13 mouse cellular contexts compared by ENCODE assay signal in genomic region chr7:139136906-139137491, GRCm38 (mm10). TPM values are rescaled to one million over a fixed set of nuclear protein-coding genes. Genes with fewer than 3 reads are reported as not detected.
DNase-seq lines count a peak whose midpoint lies in the region; ATAC-seq and TF ChIP-seq lines count a peak whose summit lies in the region.
"Had no signal": no experiment of that assay in that cellular context is flagged by ENCODE, and none has a peak within 500 bp of the region (broad histone marks: within the 10 kb centered on the region; RNA-seq: fewer than 3 reads in every experiment).

No protein-coding gene starts in this region.

- TF ChIP-seq POLR2A in heart, adult 2 months (IDR thresholded peaks at IDR 0.05; ENCODE audit: insufficient read depth, low read depth, low read length) = no peak

- 74% methylated on average over 5 of the region's 5 CpGs for WGBS in midbrain, embryonic 10.5 days
- 66% methylated on average over 5 of the region's 5 CpGs for WGBS in midbrain, embryonic 11.5 days
- 65% methylated on average over 5 of the region's 5 CpGs for WGBS in midbrain, embryonic 15.5 days
- WGBS in heart, adult 2 months = 84% methylated on average over 5 of the region's 5 CpGs
- WGBS in liver, embryonic 12.5 days (ENCODE audit: insufficient replicate concordance) = 48% methylated on average over 5 of the region's 5 CpGs

- ATAC-seq in midbrain, embryonic 11.5 days (ENCODE audit: low FRiP score) = no peak
- ATAC-seq in midbrain, embryonic 15.5 days (replicated peaks) = peak; percentile 61; the same call in 1 of the 2 replicates
- no peak for ATAC-seq in liver, embryonic 12.5 days

- H3K9ac ChIP-seq in midbrain, embryonic 11.5 days (ENCODE audit: low read length) = no peak overlapping the region
- no peak overlapping the region for H3K9ac ChIP-seq in midbrain, embryonic 15.5 days
- H3K9ac ChIP-seq in heart, adult 2 months (ENCODE audit: low read depth, low read length) = no peak overlapping the region
- no peak overlapping the region for H3K9ac ChIP-seq in liver, embryonic 12.5 days
- H3K9ac ChIP-seq: neural tube, embryonic 13.5 days had no signal

- peaks cover 52% of the 10 kb centered on the region for H3K4me1 ChIP-seq in midbrain, embryonic 10.5 days
- peaks cover 26% of the 10 kb centered on the region for H3K4me1 ChIP-seq in midbrain, embryonic 11.5 days (ENCODE audit: control insufficient read depth, insufficient read depth, low read length)
- H3K4me1 ChIP-seq in midbrain, embryonic 15.5 days = peaks cover 27% of the 10 kb centered on the region
- peaks cover 5% of the 10 kb centered on the region; the same call in 1 of the 2 replicates for H3K4me1 ChIP-seq in heart, adult 2 months (ENCODE audit: control insufficient read depth, insufficient read depth, low read length)
- no peaks in the 10 kb centered on the region for H3K4me1 ChIP-seq in liver, embryonic 12.5 days

- peaks cover 38% of the 10 kb centered on the region for H3K27me3 ChIP-seq in midbrain, embryonic 10.5 days (ENCODE audit: low read depth, poor library complexity, severe bottlenecking)
- H3K27me3 ChIP-seq in midbrain, embryonic 11.5 days (ENCODE audit: control insufficient read depth, insufficient read depth, low read length) = no peaks in the 10 kb centered on the region
- H3K27me3 ChIP-seq in midbrain, embryonic 15.5 days (replicated peaks) = no peaks in the 10 kb centered on the region
- no peaks in the 10 kb centered on the region for H3K27me3 ChIP-seq in heart, adult 2 months (ENCODE audit: control insufficient read depth, insufficient read depth, low read length)
- no peaks in the 10 kb centered on the region for H3K27me3 ChIP-seq in liver, embryonic 12.5 days (replicated peaks)

- no peaks in the 10 kb centered on the region for H3K79me2 ChIP-seq in heart, adult 2 months (replicated peaks; ENCODE audit: control insufficient read depth, insufficient read depth, low read length)

- no peak overlapping the region for H3K4me3 ChIP-seq in midbrain, embryonic 10.5 days
- no peak overlapping the region for H3K4me3 ChIP-seq in midbrain, embryonic 11.5 days (ENCODE audit: low read depth, low read length)
- no peak overlapping the region for H3K4me3 ChIP-seq in midbrain, embryonic 15.5 days
- H3K4me3 ChIP-seq in heart, adult 2 months = no peak overlapping the region
- no peak overlapping the region for H3K4me3 ChIP-seq in liver, embryonic 12.5 days
- H3K4me3 ChIP-seq: neural tube, embryonic 13.5 days had no signal

- no peak for TF ChIP-seq CTCF in heart, adult 2 months (IDR thresholded peaks at IDR 0.05)

- no peak for TF ChIP-seq EP300 in heart, adult 2 months (IDR thresholded peaks at IDR 0.05; ENCODE audit: insufficient read depth, low read depth, low read length)

- no peaks in the 10 kb centered on the region for H3K36me3 ChIP-seq in midbrain, embryonic 10.5 days
- H3K36me3 ChIP-seq in midbrain, embryonic 11.5 days (ENCODE audit: control insufficient read depth, insufficient read depth, low read length) = no peaks in the 10 kb centered on the region
- no peaks in the 10 kb centered on the region for H3K36me3 ChIP-seq in midbrain, embryonic 15.5 days (replicated peaks)
- H3K36me3 ChIP-seq in heart, adult 2 months (ENCODE audit: control insufficient read depth, insufficient read depth, low read length) = no peaks in the 10 kb centered on the region
- H3K36me3 ChIP-seq in liver, embryonic 12.5 days = no peaks in the 10 kb centered on the region
- H3K36me3 ChIP-seq: neural tube, embryonic 13.5 days had no signal

- H3K27ac ChIP-seq in midbrain, embryonic 10.5 days (replicated peaks) = peak overlapping the region; percentile 17; the same call in 1 of the 2 replicates
- H3K27ac ChIP-seq in midbrain, embryonic 11.5 days (ENCODE audit: low read depth, low read length) = no peak overlapping the region
- H3K27ac ChIP-seq in midbrain, embryonic 15.5 days = peak overlapping the region; percentile 57
- no peak overlapping the region for H3K27ac ChIP-seq in heart, adult 2 months
- H3K27ac ChIP-seq in liver, embryonic 12.5 days = no peak overlapping the region
- H3K27ac ChIP-seq: macrophage; neural tube, embryonic 13.5 days had no signal

- no peaks in the 10 kb centered on the region for H3K9me3 ChIP-seq in midbrain, embryonic 10.5 days (replicated peaks)
- H3K9me3 ChIP-seq in midbrain, embryonic 11.5 days (ENCODE audit: control insufficient read depth, low read length) = no peaks in the 10 kb centered on the region
- H3K9me3 ChIP-seq in midbrain, embryonic 15.5 days = no peaks in the 10 kb centered on the region
- no peaks in the 10 kb centered on the region for H3K9me3 ChIP-seq in liver, embryonic 12.5 days (replicated peaks)
- H3K9me3 ChIP-seq: neural tube, embryonic 13.5 days had no signal

- H3K4me2 ChIP-seq in midbrain, embryonic 11.5 days = no peak overlapping the region
- no peak overlapping the region for H3K4me2 ChIP-seq in midbrain, embryonic 15.5 days
- H3K4me2 ChIP-seq in liver, embryonic 12.5 days = no peak overlapping the region
- H3K4me2 ChIP-seq: neural tube, embryonic 13.5 days had no signal

- intact Hi-C loops in heart, adult 2 months (cut with DNase I) = no loop called here

- peak; percentile 25 for DNase-seq in adrenal gland, postnatal 14 days
- DNase-seq in adrenal gland, postnatal 4 days (ENCODE audit: low spot score in 2 of 2) = no peak
- peak; percentile 30 for DNase-seq in midbrain, embryonic 10.5 days (ENCODE audit: low spot score)
- DNase-seq in midbrain, embryonic 11.5 days (ENCODE audit: low spot score, missing footprints) = no peak
- DNase-seq in heart, adult 2 months = no peak
- DNase-seq in spleen, postnatal 14 days (ENCODE audit: low spot score in 2 of 2) = no peak
- DNase-seq: kidney, postnatal 25 days; liver had no signal

RNA-seq across cellular contexts. Expression of gene Dpysl4, which starts 51.2 kb away (rescaled TPM):
- 3.4 and 4.0 TPM in 2 replicates for total RNA-seq in adrenal gland, postnatal 14 days (2021)
- total RNA-seq in adrenal gland, postnatal 4 days (2021) = 1 to 10 TPM; 5.9 to 6.1 TPM
- 107 and 159 TPM in 2 replicates for polyA plus RNA-seq in midbrain, embryonic 10.5 days (2016; fragmentation: Nextera tagmentation; extraction: Ambion mirVana)
- 167 and 179 TPM in 2 replicates for polyA plus RNA-seq in midbrain, embryonic 11.5 days (2014; fragmentation: Nextera tagmentation; extraction: Ambion mirVana)
- 186 and 190 TPM in 2 replicates for polyA plus RNA-seq in midbrain, embryonic 15.5 days (2015; fragmentation: Nextera tagmentation; extraction: Ambion mirVana)
- total RNA-seq in heart, adult 2 months (2021) = 1 to 10 TPM; 2.8 to 3.9 TPM
- 10.5 and 11.0 TPM in 2 replicates for polyA plus RNA-seq in heart, adult 2 months (2012; rRNA removed)
- polyA plus RNA-seq in liver, embryonic 12.5 days (2016; fragmentation: Nextera tagmentation; extraction: Ambion mirVana) = 0.86 and 1.2 TPM in 2 replicates
- total RNA-seq: MEL had no signal
- polyA plus RNA-seq: macrophage had no signal

Comparison
In these comparisons a context has a peak if more than half of its experiments do, and no peak if none do; other contexts are left out.
1. DNase-seq: peak in adrenal gland, postnatal 14 days (single experiment) and midbrain, embryonic 10.5 days (single experiment); none in adrenal gland, postnatal 4 days (0 of 2), midbrain, embryonic 11.5 days (single experiment), heart, adult 2 months (0 of 2) and spleen, postnatal 14 days (0 of 2).
2. H3K27ac ChIP-seq: peak in midbrain, embryonic 10.5 days (single experiment) and midbrain, embryonic 15.5 days (single experiment); none in midbrain, embryonic 11.5 days (single experiment), heart, adult 2 months (single experiment) and liver, embryonic 12.5 days (single experiment).